Mouse (Mus musculus) CD4-positive, CD25-positive, alpha-beta regulatory T cell, adult 4 months (primary cell): ENCODE measurements around the gene Mark3. TPM values are rescaled to one million over a fixed set of nuclear protein-coding genes. Genes with fewer than 3 reads are reported as not detected.
"Not testable (repeated sequence)": the region's sequence is repeated elsewhere in the genome, so short reads cannot be mapped to it uniquely, and the experiment has no call there.

Experiments
- ATAC-seq: one replicate; pipeline ENCODE4 v1.8.0; 2017
- polyA plus RNA-seq, 2 experiments: library from polyadenylated mRNA; unstranded; fragments of 100-300 nt; shearing (Covaris generic); gene quantifications; one replicate each; pipeline ENCODE4 v1.2.1; 2017

Mark3 gene
- 10 to 100 TPM; 28.9 to 33.9 TPM for polyA plus RNA-seq

GRCm38 (mm10) chr12:111574074-111574886, at the start of gene Mark3:
Gene Mark3, plus strand, starts transcription at chr12:111574523.
- peak; percentile 96 for ATAC-seq

- ATAC-seq = no peak
Measured at GRCm38 (mm10) chr12:111524883-111525282, 49.4 kb upstream of the Mark3 start.

GRCm38 (mm10) chr12:111527643-111528281, 46.6 kb upstream of the Mark3 start:
- no peak for ATAC-seq

- no peak for ATAC-seq
Measured at GRCm38 (mm10) chr12:111529192-111529591, 45.1 kb upstream of the Mark3 start.

GRCm38 (mm10) chr12:111533096-111533794, 41.1 kb upstream of the Mark3 start:
- ATAC-seq = no peak

GRCm38 (mm10) chr12:111535281-111535680, 39.0 kb upstream of the Mark3 start:
- ATAC-seq = no peak

- no peak for ATAC-seq
Measured at GRCm38 (mm10) chr12:111535762-111536161, 38.6 kb upstream of the Mark3 start.

GRCm38 (mm10) chr12:111536746-111537145, 37.6 kb upstream of the Mark3 start:
- ATAC-seq = no peak

- no peak for ATAC-seq
Measured at GRCm38 (mm10) chr12:111537341-111537740, 37.0 kb upstream of the Mark3 start.

GRCm38 (mm10) chr12:111537796-111538291, 36.5 kb upstream of the Mark3 start, which contains the start of gene Eif5:
Gene Eif5, plus strand, starts transcription at chr12:111538016.
- ATAC-seq = peak; percentile 96

- ATAC-seq = peak; percentile 37
Measured at GRCm38 (mm10) chr12:111538292-111539040, 35.9 kb upstream of the Mark3 start.

GRCm38 (mm10) chr12:111539041-111539345, 35.3 kb upstream of the Mark3 start:
- no peak for ATAC-seq

GRCm38 (mm10) chr12:111547070-111547469, 27.3 kb upstream of the Mark3 start:
- ATAC-seq = no peak

- no peak for ATAC-seq
Measured at GRCm38 (mm10) chr12:111548555-111549289, 25.6 kb upstream of the Mark3 start.

GRCm38 (mm10) chr12:111550679-111551078, 23.6 kb upstream of the Mark3 start:
- no peak for ATAC-seq

GRCm38 (mm10) chr12:111552342-111552741, 22.0 kb upstream of the Mark3 start:
- ATAC-seq = no peak

GRCm38 (mm10) chr12:111555357-111555756, 19.0 kb upstream of the Mark3 start:
- ATAC-seq = no peak

- ATAC-seq = not testable (repeated sequence)
Measured at GRCm38 (mm10) chr12:111555893-111556292, 18.4 kb upstream of the Mark3 start.

GRCm38 (mm10) chr12:111557538-111557937, 16.8 kb upstream of the Mark3 start:
- ATAC-seq = no peak

GRCm38 (mm10) chr12:111558655-111559054, 15.7 kb upstream of the Mark3 start:
- no peak for ATAC-seq

GRCm38 (mm10) chr12:111559647-111560258, 14.6 kb upstream of the Mark3 start:
- peak; percentile 93 for ATAC-seq
